Mouse (Mus musculus): ENCODE data around the gene Cd79b. TPM values are rescaled to one million over a fixed set of nuclear protein-coding genes. Genes with fewer than 3 reads are reported as not detected.

Cd79b gene
- polyA plus RNA-seq, 1 experiment from 2014 or later, result 1.2 TPM

DNA sequence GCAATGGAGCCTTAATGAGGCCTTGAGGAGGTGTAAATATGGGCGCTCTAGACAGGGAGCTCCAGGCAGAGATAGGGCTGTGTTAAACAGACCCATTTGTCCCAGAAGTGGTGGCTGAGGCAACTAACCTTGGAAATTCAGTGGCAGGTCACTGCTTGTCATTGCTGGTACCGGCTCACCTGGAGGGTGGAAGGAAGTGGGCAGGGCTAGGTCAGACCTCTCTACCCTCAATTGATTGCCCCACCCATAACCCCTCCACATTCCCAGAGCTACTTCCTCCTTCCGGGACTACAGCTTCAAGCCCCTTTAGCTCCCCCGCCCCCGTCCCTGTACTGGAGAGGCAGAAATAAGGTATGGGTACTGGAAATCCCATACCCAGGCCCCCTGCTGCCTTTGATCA is 1.0 kb downstream of the Cd79b start:
- Histone ChIP-seq H3K4me3 (no peak overlapping the region), H3K4me2 (no peak overlapping the region), H3K4me1 (replicated peaks) (no peaks in the 10 kb centered on the region), H3K36me3 (no peaks in the 10 kb centered on the region), H3K27me3 (no peaks in the 10 kb centered on the region; the same call in 1 of the 2 replicates), H3K9me3 (no peaks in the 10 kb centered on the region), H3K9ac (no peak overlapping the region), H3K27ac (no peak overlapping the region)
- WGBS, result 81% methylated on average over 5 of the region's 5 CpGs
- no peak for ATAC-seq (ENCODE audit: low FRiP score)

DNA sequence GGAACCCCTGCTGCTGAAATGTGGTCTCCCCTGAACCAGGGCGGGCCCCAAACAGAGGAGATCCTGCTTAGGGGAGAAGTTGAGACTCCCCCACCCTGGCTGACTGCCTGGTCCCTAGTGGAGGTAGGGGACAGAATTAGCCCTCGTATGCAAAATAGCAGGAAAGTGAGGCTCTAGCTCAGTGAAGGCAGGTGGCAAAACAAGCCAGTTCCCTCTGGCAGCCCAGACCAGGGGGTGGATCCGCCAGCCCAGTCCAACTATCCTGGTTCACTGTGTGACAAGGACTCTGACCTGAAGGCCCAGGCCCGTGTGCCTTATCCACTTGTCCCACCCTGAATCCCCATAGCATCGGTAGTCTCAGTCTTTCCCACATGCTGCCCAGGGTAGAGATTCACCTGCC is 4.4 kb downstream of the Cd79b start:
- Histone ChIP-seq H3K9me3 (no peaks in the 10 kb centered on the region), H3K4me2 (no peak overlapping the region), H3K27me3 (no peaks in the 10 kb centered on the region), H3K4me1 (replicated peaks) (no peaks in the 10 kb centered on the region), H3K4me3 (no peak overlapping the region), H3K9ac (no peak overlapping the region), H3K27ac (no peak overlapping the region), H3K36me3 (no peaks in the 10 kb centered on the region)
- 79% methylated on average over 5 of the region's 5 CpGs for WGBS
- ATAC-seq (ENCODE audit: low FRiP score), result no peak

DNA sequence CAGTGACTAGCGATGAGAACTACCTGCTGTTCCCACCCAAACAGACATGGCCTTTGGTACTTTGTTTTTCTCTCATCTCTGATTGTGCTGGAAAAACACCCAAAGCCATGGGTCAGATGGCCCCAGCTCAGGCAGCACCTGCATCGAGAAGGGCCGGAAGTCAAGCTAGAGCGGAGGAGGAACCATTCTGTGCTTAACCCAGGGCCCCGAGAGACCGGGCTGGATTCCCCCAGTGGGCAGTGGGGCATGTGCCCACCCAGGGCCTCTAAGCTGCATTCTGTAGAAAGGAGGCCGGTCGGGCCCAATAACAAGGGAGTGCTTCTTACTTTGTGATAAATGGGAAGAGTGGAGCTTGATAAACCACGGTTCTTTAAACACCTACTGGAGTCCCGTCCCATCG is 6.4 kb downstream of the Cd79b start:
- WGBS, result 87% methylated on average over 11 of the region's 11 CpGs
- H3K9ac ChIP-seq, result no peak overlapping the region
- no peak overlapping the region for H3K4me2 ChIP-seq
- ATAC-seq (ENCODE audit: low FRiP score), result no peak
- no peak overlapping the region for H3K27ac ChIP-seq
- H3K9me3 ChIP-seq, result no peaks in the 10 kb centered on the region
- H3K36me3 ChIP-seq, result no peaks in the 10 kb centered on the region
- H3K4me1 ChIP-seq (replicated peaks), result no peaks in the 10 kb centered on the region
- H3K27me3 ChIP-seq, result no peaks in the 10 kb centered on the region
- H3K4me3 ChIP-seq, result no peak overlapping the region

DNA sequence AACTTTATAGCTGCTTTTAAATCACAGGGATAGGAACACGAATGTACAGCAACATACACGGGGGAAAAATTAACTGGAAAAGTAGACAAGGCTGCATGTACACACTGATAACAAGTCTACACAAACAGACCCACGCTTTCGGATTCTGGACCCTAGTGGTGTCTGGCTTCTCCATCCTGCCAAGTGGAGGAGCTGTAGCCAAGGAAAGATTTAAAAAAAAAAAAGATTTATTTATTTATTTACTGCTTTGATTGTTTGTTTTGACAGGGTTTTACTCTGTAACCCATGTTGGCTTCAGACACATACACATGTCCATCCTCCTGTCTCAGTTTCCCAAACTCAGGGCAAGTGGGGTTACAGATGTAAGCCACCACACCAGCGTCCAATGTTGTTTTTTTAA is 7.1 kb downstream of the Cd79b start:
- Histone ChIP-seq H3K4me1 (replicated peaks) (no peaks in the 10 kb centered on the region), H3K9me3 (no peaks in the 10 kb centered on the region), H3K27me3 (no peaks in the 10 kb centered on the region), H3K4me2 (no peak overlapping the region), H3K4me3 (no peak overlapping the region), H3K27ac (no peak overlapping the region), H3K9ac (no peak overlapping the region), H3K36me3 (no peaks in the 10 kb centered on the region)
- 91% methylated on average over 5 of the region's 5 CpGs for WGBS
- no peak for ATAC-seq (ENCODE audit: low FRiP score)

DNA sequence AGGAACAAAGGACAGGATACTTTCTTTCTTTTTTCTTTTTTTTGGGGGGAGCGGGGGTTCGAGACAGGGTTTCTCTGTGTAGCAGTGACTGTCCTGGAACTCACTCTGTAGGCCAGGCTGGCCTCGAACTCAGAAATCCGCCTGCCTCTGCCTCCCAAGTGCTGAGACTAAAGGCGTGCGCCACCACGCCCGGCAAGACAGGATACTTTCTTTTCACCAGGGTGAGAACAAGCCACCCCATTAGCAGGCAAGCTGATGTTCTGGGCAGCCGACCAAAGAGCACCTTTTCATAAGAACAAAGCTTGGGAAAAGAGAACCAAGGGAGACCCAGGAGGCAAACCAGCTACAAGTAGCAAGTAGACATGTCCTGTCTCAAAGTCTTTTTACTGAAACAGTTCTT is 7.8 kb downstream of the Cd79b start:
- no peaks in the 10 kb centered on the region for H3K27me3 ChIP-seq
- no peaks in the 10 kb centered on the region for H3K9me3 ChIP-seq
- H3K4me3 ChIP-seq, result no peak overlapping the region
- H3K4me1 ChIP-seq (replicated peaks), result no peaks in the 10 kb centered on the region
- no peak overlapping the region for H3K9ac ChIP-seq
- H3K27ac ChIP-seq, result no peak overlapping the region
- H3K36me3 ChIP-seq, result no peaks in the 10 kb centered on the region
- ATAC-seq (ENCODE audit: low FRiP score), result no peak
- 81% methylated on average over 9 of the region's 9 CpGs for WGBS
- no peak overlapping the region for H3K4me2 ChIP-seq

DNA sequence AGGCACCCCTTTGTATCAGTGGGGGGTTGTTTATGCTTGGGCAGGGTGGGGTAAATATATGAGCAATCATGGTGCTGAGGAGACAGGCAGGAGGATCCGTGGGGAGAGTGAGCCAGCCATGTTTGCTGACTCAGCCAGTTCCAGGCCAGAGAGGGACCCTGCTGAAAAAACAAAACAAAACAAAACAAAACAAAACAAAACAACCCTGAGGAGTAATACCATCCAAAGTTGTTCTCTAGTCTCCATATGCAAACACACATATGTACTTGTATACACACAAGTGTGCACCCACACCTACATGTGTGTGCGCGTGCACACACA is 8.5 kb downstream of the Cd79b start:
- no peak overlapping the region for H3K27ac ChIP-seq
- WGBS, result 81% methylated on average over 3 of the region's 3 CpGs
- H3K36me3 ChIP-seq, result no peaks in the 10 kb centered on the region
- H3K4me2 ChIP-seq, result no peak overlapping the region
- no peak overlapping the region for H3K9ac ChIP-seq
- H3K9me3 ChIP-seq, result no peaks in the 10 kb centered on the region
- ATAC-seq (ENCODE audit: low FRiP score), result no peak
- no peaks in the 10 kb centered on the region for H3K27me3 ChIP-seq
- no peak overlapping the region for H3K4me3 ChIP-seq
- no peaks in the 10 kb centered on the region for H3K4me1 ChIP-seq (replicated peaks)

DNA sequence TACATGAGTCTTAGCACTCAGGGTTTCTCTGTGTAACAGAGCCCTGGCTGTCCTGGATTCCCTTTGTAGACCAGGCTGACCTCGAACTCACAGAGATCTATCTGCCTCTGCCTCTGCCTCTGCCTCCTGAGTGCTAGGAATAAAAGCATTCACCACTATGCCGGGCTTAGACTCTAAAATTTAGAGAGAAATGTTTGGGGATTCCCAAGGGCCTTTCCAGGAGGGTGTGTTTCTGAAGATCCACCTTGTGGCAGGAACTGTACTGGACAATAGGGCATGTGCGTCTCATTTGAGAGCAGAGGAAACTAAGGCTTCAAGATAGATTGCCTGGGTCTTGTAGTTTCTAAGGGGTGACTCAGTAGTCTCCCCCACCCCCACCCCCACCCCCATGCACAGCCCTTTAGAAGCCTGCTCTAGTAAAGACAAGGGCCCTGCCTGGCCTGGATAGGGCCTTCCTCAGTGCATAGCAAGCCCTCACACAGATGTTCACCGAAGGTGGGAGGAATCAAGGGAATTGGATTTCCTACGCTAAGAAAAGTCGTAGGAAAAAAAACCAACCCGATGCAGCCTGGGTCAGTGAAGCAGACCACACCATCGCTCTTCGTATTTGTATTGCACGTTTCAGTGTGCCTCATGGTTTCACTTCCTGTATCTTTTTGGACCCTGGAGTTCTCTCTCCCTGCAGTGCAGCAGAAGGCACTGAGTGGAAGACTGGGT is 9.1 kb downstream of the Cd79b start:
- 86% methylated on average over 10 of the region's 10 CpGs for WGBS
- no peak for ATAC-seq (ENCODE audit: low FRiP score)
- no peaks in the 10 kb centered on the region for H3K27me3 ChIP-seq
- no peak overlapping the region for H3K27ac ChIP-seq
- no peak overlapping the region for H3K4me3 ChIP-seq
- no peaks in the 10 kb centered on the region for H3K9me3 ChIP-seq
- no peaks in the 10 kb centered on the region for H3K36me3 ChIP-seq
- H3K9ac ChIP-seq, result no peak overlapping the region
- no peaks in the 10 kb centered on the region for H3K4me1 ChIP-seq (replicated peaks)
- H3K4me2 ChIP-seq, result no peak overlapping the region

DNA sequence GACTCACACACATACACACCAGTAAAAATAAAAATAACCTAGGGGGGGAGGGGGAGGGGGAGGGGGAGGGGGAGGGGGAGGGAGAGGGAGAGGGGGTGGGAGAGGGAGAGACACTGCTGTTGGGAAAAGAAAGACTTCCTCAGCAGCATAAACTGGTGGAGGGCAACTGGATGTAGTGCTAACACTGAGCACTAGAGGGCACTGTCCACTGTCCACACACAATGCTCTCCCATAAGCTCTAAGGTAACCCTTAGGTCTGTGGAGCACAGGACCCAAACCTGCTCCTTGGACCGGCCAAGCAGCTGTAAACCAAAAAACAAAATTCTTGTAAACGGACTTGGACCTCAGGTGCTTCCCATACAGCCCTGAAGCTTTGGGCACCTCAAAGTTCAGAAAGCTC is 11.9 kb downstream of the Cd79b start:
- WGBS, result 17% methylated on average over 2 of the region's 2 CpGs
- no peak overlapping the region for H3K4me2 ChIP-seq
- no peaks in the 10 kb centered on the region for H3K27me3 ChIP-seq
- no peak overlapping the region for H3K27ac ChIP-seq
- H3K9me3 ChIP-seq, result no peaks in the 10 kb centered on the region
- ATAC-seq (ENCODE audit: low FRiP score), result no peak; the same call in 1 of the 2 replicates
- no peaks in the 10 kb centered on the region for H3K4me1 ChIP-seq (replicated peaks)
- no peak overlapping the region for H3K9ac ChIP-seq
- no peak overlapping the region for H3K4me3 ChIP-seq
- no peaks in the 10 kb centered on the region for H3K36me3 ChIP-seq

DNA sequence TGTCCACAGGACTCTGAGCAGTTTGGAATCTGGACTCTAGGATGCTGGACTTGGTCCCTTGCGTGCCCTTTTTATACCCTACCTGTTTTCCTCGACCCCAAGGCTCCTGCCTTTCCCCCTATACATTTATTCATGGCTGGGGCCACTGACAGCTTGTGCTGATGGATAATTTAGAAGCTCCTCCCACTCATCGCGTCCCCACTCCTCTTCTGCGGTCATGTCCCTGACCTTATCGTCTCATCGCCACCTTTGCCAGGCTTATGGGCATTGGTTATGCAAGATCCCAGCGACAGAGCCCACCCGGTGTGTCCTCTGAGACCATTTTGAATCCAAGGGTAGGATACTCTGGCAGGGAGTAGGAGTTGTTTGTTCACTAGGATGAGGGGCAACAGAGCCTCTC is 12.8 kb downstream of the Cd79b start, which contains the start of gene Gh:
TSS of gene Gh (minus strand) at position 101 of the 400 bp plus-strand sequence.
- 75% methylated on average over 9 of the region's 9 CpGs for WGBS
- H3K9me3 ChIP-seq, result no peaks in the 10 kb centered on the region
- no peak for ATAC-seq (ENCODE audit: low FRiP score)

DNA sequence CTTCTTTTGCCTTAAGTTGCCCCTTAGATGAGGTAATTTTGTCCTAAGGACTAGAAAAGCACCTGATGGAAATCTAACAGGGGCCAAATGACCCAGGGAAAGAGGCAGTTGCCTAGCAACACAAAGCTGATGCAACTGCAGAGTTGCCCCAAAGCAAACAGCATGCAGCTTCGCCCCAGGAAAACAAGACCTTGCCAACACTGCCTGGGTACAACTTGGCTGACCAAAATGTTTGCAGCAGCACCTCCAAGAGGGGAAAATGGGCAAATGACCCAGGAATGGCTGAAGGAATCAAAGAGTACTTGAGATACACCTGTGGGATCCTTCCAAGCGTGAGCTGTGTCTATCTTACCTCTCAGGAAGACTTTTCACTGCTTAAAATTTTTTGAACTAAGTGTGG is 22.7 kb downstream of the Cd79b start:
- WGBS, result 90% methylated on average over 2 of the region's 2 CpGs
- no peak overlapping the region for H3K27ac ChIP-seq
- ATAC-seq (ENCODE audit: low FRiP score), result no peak
- H3K27me3 ChIP-seq, result no peaks in the 10 kb centered on the region
- 0 out of 2 replicates have a peak, but pooled peaks cover 3% of the 10 kb centered on the region for H3K4me1 ChIP-seq (replicated peaks)
- no peak overlapping the region for H3K4me3 ChIP-seq
- no peak overlapping the region for H3K9ac ChIP-seq
- H3K9me3 ChIP-seq, result no peaks in the 10 kb centered on the region
- H3K36me3 ChIP-seq, result no peaks in the 10 kb centered on the region
- H3K4me2 ChIP-seq, result no peak overlapping the region

More for the DNA sequence above, 12.8 kb downstream of the Cd79b start, which contains the start of gene Gh:
- H3K36me3 ChIP-seq, result no peaks in the 10 kb centered on the region
- H3K27me3 ChIP-seq, result no peaks in the 10 kb centered on the region
- no peak within 1 kb of the TSS for H3K4me3 ChIP-seq
- no peak within 1 kb of the TSS for H3K4me2 ChIP-seq
- H3K4me1 ChIP-seq (replicated peaks), result no peaks in the 10 kb centered on the region
- no peak within 1 kb of the TSS for H3K27ac ChIP-seq
- H3K9ac ChIP-seq, result no peak within 1 kb of the TSS

DNA sequence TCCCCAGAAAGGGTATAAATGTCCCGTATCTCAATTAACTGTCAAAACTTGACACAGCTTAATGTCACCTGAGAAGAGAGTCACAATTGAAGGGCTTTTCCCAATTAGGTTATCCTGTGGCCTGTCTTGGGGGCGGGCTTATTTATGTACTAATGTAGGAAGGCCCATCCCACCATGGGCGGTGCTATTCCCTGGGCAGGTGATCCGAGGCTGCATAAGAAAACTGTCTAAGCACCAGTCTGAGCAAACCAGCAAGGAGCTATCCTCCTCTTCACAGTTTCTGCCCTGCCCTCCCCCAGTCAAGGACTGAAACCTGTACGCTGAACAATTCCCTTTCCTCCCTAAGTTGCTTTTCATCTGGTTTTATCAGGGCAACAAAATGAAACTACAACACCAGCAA is 24.2 kb downstream of the Cd79b start:
- no peak overlapping the region for H3K4me3 ChIP-seq
- H3K36me3 ChIP-seq, result no peaks in the 10 kb centered on the region
- 92% methylated on average over 5 of the region's 5 CpGs for WGBS
- H3K4me1 ChIP-seq (replicated peaks), result 0 out of 2 replicates have a peak, but pooled peaks cover 3% of the 10 kb centered on the region
- no peak overlapping the region for H3K4me2 ChIP-seq
- H3K9me3 ChIP-seq, result no peaks in the 10 kb centered on the region
- no peak overlapping the region for H3K9ac ChIP-seq
- ATAC-seq (ENCODE audit: low FRiP score), result no peak
- no peak overlapping the region for H3K27ac ChIP-seq
- no peaks in the 10 kb centered on the region for H3K27me3 ChIP-seq

DNA sequence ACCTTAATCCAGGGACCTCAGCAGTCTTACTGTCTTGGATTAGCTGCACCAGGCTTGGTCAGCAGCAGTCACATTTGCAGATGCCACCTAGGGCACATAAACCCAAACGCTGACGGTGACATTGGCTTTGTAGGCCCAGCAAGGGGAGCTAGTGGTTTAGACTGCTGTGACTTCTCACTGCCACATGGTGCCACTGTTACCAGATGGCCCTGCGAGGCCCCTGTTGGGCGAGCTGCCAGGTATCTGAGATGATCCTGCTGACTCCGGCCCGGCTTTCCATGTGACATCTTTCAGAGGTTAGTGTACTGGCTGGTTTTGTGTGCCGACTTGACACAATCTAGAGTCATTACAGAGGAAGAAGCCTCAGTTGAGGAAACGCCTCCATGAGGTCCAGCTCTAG is 25.2 kb downstream of the Cd79b start:
- Histone ChIP-seq H3K4me1 (replicated peaks) (0 out of 2 replicates have a peak, but pooled peaks cover 3% of the 10 kb centered on the region), H3K9me3 (no peaks in the 10 kb centered on the region), H3K36me3 (no peaks in the 10 kb centered on the region), H3K4me3 (no peak overlapping the region), H3K27ac (no peak overlapping the region), H3K9ac (no peak overlapping the region), H3K4me2 (no peak overlapping the region), H3K27me3 (no peaks in the 10 kb centered on the region)
- ATAC-seq (ENCODE audit: low FRiP score), result no peak
- 65% methylated on average over 8 of the region's 8 CpGs for WGBS

DNA sequence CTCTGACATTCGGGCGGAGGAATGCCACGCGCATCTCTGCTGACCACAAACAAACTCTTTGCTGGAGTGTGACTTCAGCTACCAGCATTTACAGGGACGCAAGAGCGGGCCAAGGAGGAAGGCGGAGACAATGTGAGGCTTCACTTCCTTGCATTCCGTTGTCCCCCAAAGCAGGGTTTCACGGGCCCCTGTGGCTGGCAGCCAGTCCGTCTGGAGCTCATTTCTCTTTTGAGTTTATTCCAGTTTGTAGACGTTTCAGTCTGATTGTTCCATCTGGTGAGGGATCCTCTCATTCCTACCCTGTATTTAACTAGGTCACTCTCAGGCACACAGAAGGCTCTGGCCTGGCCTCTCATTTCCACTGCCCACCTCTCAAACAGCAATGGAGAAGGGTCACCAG is 27.6 kb downstream of the Cd79b start:
- Histone ChIP-seq H3K27ac (no peak overlapping the region), H3K27me3 (no peaks in the 10 kb centered on the region), H3K4me1 (replicated peaks) (0 out of 2 replicates have a peak, but pooled peaks cover 3% of the 10 kb centered on the region), H3K9ac (no peak overlapping the region), H3K9me3 (no peaks in the 10 kb centered on the region), H3K4me3 (no peak overlapping the region), H3K4me2 (no peak overlapping the region), H3K36me3 (no peaks in the 10 kb centered on the region)
- no peak for ATAC-seq (ENCODE audit: low FRiP score)
- WGBS, result 72% methylated on average over 11 of the region's 11 CpGs
